Mouse (Mus musculus): Measurements from ENCODE around the gene Tmem198b. TPM values are rescaled to one million over a fixed set of nuclear protein-coding genes. Genes with fewer than 3 reads are reported as not detected.

Gene Tmem198b
- polyA plus RNA-seq (2014; fragmentation: Illumina TruSeq; extraction: RNeasy Lipid Tissue Mini Kit (QIAGEN cat#74804); ENCODE audit: insufficient read depth, low read depth, low replicate concordance): 6.7 TPM

DNA sequence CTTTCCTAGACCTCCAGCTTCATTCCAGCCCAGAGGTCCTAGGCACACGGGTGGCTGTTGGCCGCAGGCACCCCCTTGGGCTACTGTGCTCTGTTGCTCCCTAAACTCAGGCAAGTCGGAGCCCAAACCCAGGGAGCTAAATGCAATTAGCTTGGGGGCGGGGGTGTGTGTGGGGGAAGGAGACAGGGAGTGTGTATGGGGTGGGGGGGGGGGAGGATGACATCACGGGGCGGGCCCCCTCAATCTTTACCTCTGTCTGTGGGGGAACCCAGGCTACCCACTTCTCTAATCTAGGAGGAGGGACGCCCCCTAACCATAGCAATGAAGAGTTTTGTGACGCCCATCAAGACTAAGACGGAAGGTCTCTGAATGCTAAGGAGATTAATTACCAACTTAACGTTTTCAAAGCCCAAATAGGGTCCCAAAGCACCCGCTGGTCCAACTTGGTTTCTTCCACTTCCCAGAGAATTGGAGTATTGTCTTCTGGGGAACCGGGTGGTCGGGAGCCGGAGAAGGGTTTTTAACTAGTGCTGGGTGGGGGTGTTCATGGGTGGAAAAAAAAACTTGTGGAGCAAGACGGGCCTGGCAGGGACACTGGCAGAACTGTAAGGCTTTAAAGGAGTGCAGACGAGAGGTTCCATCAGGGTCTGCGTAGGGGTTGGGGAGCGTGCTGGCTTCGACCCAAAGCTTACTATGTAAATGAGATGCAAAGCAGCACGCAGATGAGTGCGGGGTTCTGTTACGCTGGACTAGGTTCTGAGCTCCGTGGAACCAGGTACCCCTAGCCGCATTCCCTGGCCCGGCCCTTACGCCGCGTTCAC lies at the start of gene Tmem198b:
Gene Tmem198b, minus strand, starts transcription at position 100 of the 821 bp plus-strand sequence.

DNA sequence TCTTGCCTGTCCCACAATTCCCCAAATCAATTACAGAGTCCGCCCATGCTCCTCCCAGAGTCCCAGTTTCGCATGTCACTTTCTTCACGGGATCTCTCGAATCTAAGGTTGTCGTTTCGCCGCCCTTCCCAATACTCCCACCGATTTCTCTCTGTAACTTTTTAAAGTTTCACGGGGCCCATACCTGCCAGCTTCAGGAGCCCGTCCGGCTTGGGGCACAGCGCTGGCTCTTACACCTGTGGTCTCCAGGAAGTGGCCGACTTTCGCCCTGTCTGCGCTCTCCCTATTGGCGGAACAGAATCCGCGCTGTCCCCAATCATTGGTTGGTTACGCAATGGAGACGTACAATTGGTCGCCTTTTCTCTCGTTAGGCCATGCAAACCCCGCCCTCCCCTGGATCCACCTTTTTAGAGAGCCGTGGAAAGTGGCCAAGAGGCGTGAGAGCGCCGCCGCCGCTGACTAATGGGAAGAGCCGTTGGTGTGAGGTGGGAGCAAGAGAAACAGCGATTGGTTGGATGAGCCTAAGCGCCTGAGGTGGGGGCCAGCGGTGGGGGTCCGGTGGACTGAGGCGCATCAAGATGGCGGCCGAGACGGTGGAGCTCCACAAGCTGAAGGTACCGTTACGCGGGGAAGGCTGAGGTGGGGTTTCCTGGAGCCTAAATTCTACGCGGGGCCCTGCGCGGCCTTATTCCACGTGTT lies 17.3 kb upstream of the Tmem198b start, which contains the start of gene Ormdl2:
Gene Ormdl2, minus strand, starts transcription at position 288 of the 699 bp plus-strand sequence.

DNA sequence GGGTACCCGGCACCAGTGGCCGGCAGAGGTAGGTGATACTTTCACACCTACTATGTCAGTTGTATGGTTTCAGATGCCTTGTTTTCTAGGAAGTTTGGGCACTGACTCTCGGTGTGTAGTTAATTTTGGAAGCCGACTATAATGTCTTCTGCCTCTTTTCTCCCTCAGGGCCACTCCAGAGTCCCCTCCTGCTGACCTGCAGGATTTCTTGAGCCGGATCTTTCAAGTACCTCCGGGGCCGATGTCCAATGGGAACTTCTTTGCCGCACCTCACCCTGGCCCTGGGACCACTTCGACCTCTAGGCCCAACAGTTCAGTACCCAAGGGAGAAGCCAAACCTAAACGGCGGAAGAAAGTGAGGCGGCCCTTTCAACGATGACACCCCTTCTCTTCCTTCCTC lies 12.9 kb upstream of the Tmem198b start, which contains the start of gene Sarnp:
Gene Sarnp, plus strand, starts transcription at position 301 of the 400 bp plus-strand sequence.

DNA sequence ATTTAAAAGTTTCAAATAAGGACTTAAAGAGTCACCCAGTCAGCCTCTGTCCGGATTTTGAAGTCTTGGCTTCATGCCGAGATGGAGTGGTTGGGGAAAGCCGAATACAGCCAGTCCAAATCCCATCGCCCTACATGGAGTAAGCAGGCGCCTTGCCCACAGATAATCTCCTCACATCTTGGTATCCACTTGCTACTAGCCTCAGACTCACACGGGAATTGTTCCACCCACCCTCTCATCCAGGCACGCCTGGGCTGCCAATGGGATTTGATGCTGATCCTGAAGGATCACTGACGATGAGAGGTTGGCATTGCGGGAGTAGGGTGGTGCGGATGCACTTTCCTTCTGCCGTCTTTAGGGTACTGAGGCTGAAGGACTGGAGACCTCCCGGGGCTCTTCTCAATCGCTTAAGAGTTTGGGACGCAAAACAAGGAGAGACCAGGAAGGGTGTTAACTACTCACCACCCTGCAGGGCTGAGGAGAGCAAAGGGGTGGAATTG lies 349 bp downstream of the Tmem198b start, which contains the start of gene Dnajc14:
Gene Dnajc14, plus strand, starts transcription at position 292 of the 500 bp plus-strand sequence.

DNA sequence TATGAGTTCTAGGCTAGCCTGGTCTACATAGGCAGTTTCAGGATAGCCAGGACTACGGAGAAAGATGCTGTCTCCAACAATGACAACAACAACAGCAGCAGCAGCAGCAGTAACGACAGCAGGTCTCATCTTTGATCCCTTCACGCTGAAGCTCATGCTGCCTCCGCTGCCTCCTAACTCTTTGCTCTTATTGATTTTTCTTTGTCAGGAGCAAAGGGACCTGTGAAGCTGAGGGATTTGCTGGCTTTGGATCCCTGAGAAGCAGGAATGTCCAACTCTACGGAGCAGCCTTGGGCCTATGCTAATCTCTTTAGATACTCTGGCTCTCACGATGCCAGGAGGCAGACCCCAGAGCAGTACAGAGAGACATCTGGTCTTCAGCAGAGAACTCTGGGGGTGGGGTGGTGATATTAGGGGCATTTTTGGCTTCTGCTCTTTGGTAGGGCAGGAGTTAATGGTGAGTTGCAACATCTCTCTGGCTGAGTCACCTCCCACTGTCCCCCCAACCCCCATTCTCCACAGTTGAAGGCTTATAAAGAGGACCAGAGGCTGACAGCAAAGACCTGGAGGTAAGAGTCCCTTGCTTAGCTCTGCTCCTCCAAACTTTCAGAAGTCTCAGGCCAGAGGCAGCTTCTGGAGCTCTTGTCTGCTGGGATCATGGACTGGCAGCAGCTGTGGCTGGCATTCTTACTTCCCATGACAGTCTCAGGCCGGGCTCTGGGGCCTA lies 13.6 kb downstream of the Tmem198b start, which contains the start of gene Mmp19:
Gene Mmp19, plus strand, starts transcription at position 513 of the 727 bp plus-strand sequence.

Other genes starting within 250 kb of the Tmem198b start
- gene Pa2g4, start 238.4 kb downstream of the Tmem198b start, polyA plus RNA-seq (2014; fragmentation: Illumina TruSeq; extraction: RNeasy Lipid Tissue Mini Kit (QIAGEN cat#74804); ENCODE audit: insufficient read depth, low read depth, low replicate concordance): 45.1 TPM
- 8.0 TPM for gene Erbb3, start 214.7 kb downstream of the Tmem198b start, polyA plus RNA-seq (2014; fragmentation: Illumina TruSeq; extraction: RNeasy Lipid Tissue Mini Kit (QIAGEN cat#74804); ENCODE audit: insufficient read depth, low read depth, low replicate concordance)
- gene Rps26, start 177.6 kb downstream of the Tmem198b start, polyA plus RNA-seq (2014; fragmentation: Illumina TruSeq; extraction: RNeasy Lipid Tissue Mini Kit (QIAGEN cat#74804); ENCODE audit: insufficient read depth, low read depth, low replicate concordance): 720 TPM
- gene Ikzf4, start 158.4 kb downstream of the Tmem198b start, polyA plus RNA-seq (2014; fragmentation: Illumina TruSeq; extraction: RNeasy Lipid Tissue Mini Kit (QIAGEN cat#74804); ENCODE audit: insufficient read depth, low read depth, low replicate concordance): 0.86 TPM
- 10.1 TPM for gene Suox, start 130.3 kb downstream of the Tmem198b start, polyA plus RNA-seq (2014; fragmentation: Illumina TruSeq; extraction: RNeasy Lipid Tissue Mini Kit (QIAGEN cat#74804); ENCODE audit: insufficient read depth, low read depth, low replicate concordance)
- 55.5 TPM for gene Rab5b, start 108.1 kb downstream of the Tmem198b start, polyA plus RNA-seq (2014; fragmentation: Illumina TruSeq; extraction: RNeasy Lipid Tissue Mini Kit (QIAGEN cat#74804); ENCODE audit: insufficient read depth, low read depth, low replicate concordance)
- gene Pmel, start 100.2 kb downstream of the Tmem198b start, polyA plus RNA-seq (2014; fragmentation: Illumina TruSeq; extraction: RNeasy Lipid Tissue Mini Kit (QIAGEN cat#74804); ENCODE audit: insufficient read depth, low read depth, low replicate concordance): 0.31 TPM
- 11.7 TPM for gene Cdk2, start 99.3 kb downstream of the Tmem198b start, polyA plus RNA-seq (2014; fragmentation: Illumina TruSeq; extraction: RNeasy Lipid Tissue Mini Kit (QIAGEN cat#74804); ENCODE audit: insufficient read depth, low read depth, low replicate concordance)
- gene Dgka, start 59.5 kb downstream of the Tmem198b start, polyA plus RNA-seq (2014; fragmentation: Illumina TruSeq; extraction: RNeasy Lipid Tissue Mini Kit (QIAGEN cat#74804); ENCODE audit: insufficient read depth, low read depth, low replicate concordance): 19.2 TPM
- gene Pym1, start 56.5 kb downstream of the Tmem198b start, polyA plus RNA-seq (2014; fragmentation: Illumina TruSeq; extraction: RNeasy Lipid Tissue Mini Kit (QIAGEN cat#74804); ENCODE audit: insufficient read depth, low read depth, low replicate concordance): 25.4 TPM
- 10.5 TPM for gene Mmp19, start 13.5 kb downstream of the Tmem198b start, polyA plus RNA-seq (2014; fragmentation: Illumina TruSeq; extraction: RNeasy Lipid Tissue Mini Kit (QIAGEN cat#74804); ENCODE audit: insufficient read depth, low read depth, low replicate concordance)
- gene Dnajc14, start 308 bp downstream of the Tmem198b start, polyA plus RNA-seq (2014; fragmentation: Illumina TruSeq; extraction: RNeasy Lipid Tissue Mini Kit (QIAGEN cat#74804); ENCODE audit: insufficient read depth, low read depth, low replicate concordance): 37.5 TPM
- 97.3 TPM for gene Sarnp, start 13.0 kb upstream of the Tmem198b start, polyA plus RNA-seq (2014; fragmentation: Illumina TruSeq; extraction: RNeasy Lipid Tissue Mini Kit (QIAGEN cat#74804); ENCODE audit: insufficient read depth, low read depth, low replicate concordance)
- 65.0 TPM for gene Ormdl2, start 17.3 kb upstream of the Tmem198b start, polyA plus RNA-seq (2014; fragmentation: Illumina TruSeq; extraction: RNeasy Lipid Tissue Mini Kit (QIAGEN cat#74804); ENCODE audit: insufficient read depth, low read depth, low replicate concordance)
- 0.65 TPM for gene Gdf11, start 87.3 kb upstream of the Tmem198b start, polyA plus RNA-seq (2014; fragmentation: Illumina TruSeq; extraction: RNeasy Lipid Tissue Mini Kit (QIAGEN cat#74804); ENCODE audit: insufficient read depth, low read depth, low replicate concordance)
- 322 TPM for gene Cd63, start 96.6 kb upstream of the Tmem198b start, polyA plus RNA-seq (2014; fragmentation: Illumina TruSeq; extraction: RNeasy Lipid Tissue Mini Kit (QIAGEN cat#74804); ENCODE audit: insufficient read depth, low read depth, low replicate concordance)
- gene Rdh5, start 118.5 kb upstream of the Tmem198b start, polyA plus RNA-seq (2014; fragmentation: Illumina TruSeq; extraction: RNeasy Lipid Tissue Mini Kit (QIAGEN cat#74804); ENCODE audit: insufficient read depth, low read depth, low replicate concordance): 6.0 TPM
- gene Bloc1s1, start 119.7 kb upstream of the Tmem198b start, polyA plus RNA-seq (2014; fragmentation: Illumina TruSeq; extraction: RNeasy Lipid Tissue Mini Kit (QIAGEN cat#74804); ENCODE audit: insufficient read depth, low read depth, low replicate concordance): 331 TPM
- gene Itga7, start 129.4 kb upstream of the Tmem198b start, polyA plus RNA-seq (2014; fragmentation: Illumina TruSeq; extraction: RNeasy Lipid Tissue Mini Kit (QIAGEN cat#74804); ENCODE audit: insufficient read depth, low read depth, low replicate concordance): 14.2 TPM
- not detected for gene Mettl7b, start 156.6 kb upstream of the Tmem198b start, polyA plus RNA-seq (2014; fragmentation: Illumina TruSeq; extraction: RNeasy Lipid Tissue Mini Kit (QIAGEN cat#74804); ENCODE audit: insufficient read depth, low read depth, low replicate concordance)
- not detected for gene Olfr9, start 185.1 kb upstream of the Tmem198b start, polyA plus RNA-seq (2014; fragmentation: Illumina TruSeq; extraction: RNeasy Lipid Tissue Mini Kit (QIAGEN cat#74804); ENCODE audit: insufficient read depth, low read depth, low replicate concordance)
- gene Olfr763, start 206.4 kb upstream of the Tmem198b start, polyA plus RNA-seq (2014; fragmentation: Illumina TruSeq; extraction: RNeasy Lipid Tissue Mini Kit (QIAGEN cat#74804); ENCODE audit: insufficient read depth, low read depth, low replicate concordance): not detected
- not detected for gene Olfr764-ps1, start 235.5 kb upstream of the Tmem198b start, polyA plus RNA-seq (2014; fragmentation: Illumina TruSeq; extraction: RNeasy Lipid Tissue Mini Kit (QIAGEN cat#74804); ENCODE audit: insufficient read depth, low read depth, low replicate concordance)
- not detected for gene Olfr765, start 245.6 kb upstream of the Tmem198b start, polyA plus RNA-seq (2014; fragmentation: Illumina TruSeq; extraction: RNeasy Lipid Tissue Mini Kit (QIAGEN cat#74804); ENCODE audit: insufficient read depth, low read depth, low replicate concordance)